Mouse (Mus musculus): ENCODE results near the gene Rhbdd2.

GRCm38 (mm10) chr5:135657703-135658373, 25.4 kb downstream of the Rhbdd2 start:
- no peak for TF ChIP-seq CTCF (IDR thresholded peaks at IDR 0.05; ENCODE audit: borderline replicate concordance, insufficient read depth, low read depth, low read length)
- no peak for TF ChIP-seq POLR2A (IDR thresholded peaks at IDR 0.05; ENCODE audit: borderline replicate concordance, insufficient read depth, low read length)

Measured in cerebellum, adult 2 months (tissue).